Mouse (Mus musculus) CH12.LX (cell line): ENCODE measurements around the gene Prune2.

ENCODE experiments used
- JUN ChIP-seq: IDR thresholded peaks from 2 replicates; pipeline ENCODE4 v1.6.1; 2011; ENCODE audit warnings: low read depth, mild to moderate bottlenecking, low read length, improper control_type of control experiment, moderate library complexity; ENCODE audit not compliant: insufficient read depth
- MAX ChIP-seq: IDR thresholded peaks from 2 replicates; pipeline ENCODE4 v1.6.1; 2011; ENCODE audit warnings: low read length, improper control_type of control experiment
- POLR2A ChIP-seq: IDR thresholded peaks from 2 replicates; pipeline ENCODE4 v1.6.1; 2011; ENCODE audit warnings: low read depth, mild to moderate bottlenecking, improper control_type of control experiment, low read length
- POLR2AphosphoS2 ChIP-seq: IDR thresholded peaks from 2 replicates; pipeline ENCODE4 v1.6.1; 2011; ENCODE audit warnings: low read depth, low read length, improper control_type of control experiment
- RCOR1 ChIP-seq: conservative IDR thresholded peaks from 2 replicates; pipeline ENCODE4 v1.6.1; 2012; ENCODE audit warnings: low read depth, mild to moderate bottlenecking, inconsistent platforms, low read length, improper control_type of control experiment
- SMC3 ChIP-seq: IDR thresholded peaks from 2 replicates; pipeline ENCODE4 v1.6.1; 2011; ENCODE audit warnings: low read depth, low read length, improper control_type of control experiment
- TCF12 ChIP-seq: IDR thresholded peaks from 2 replicates; pipeline ENCODE4 v1.6.1; 2014; ENCODE audit warnings: low read depth, mild to moderate bottlenecking, inconsistent platforms, low read length, improper control_type of control experiment

- TF ChIP-seq MAX (no peak), POLR2A (no peak), POLR2AphosphoS2 (no peak), TCF12 (no peak), JUN (no peak), SMC3 (no peak), RCOR1 (no peak)
These were observed 3.6 kb downstream of the Prune2 start for GRCm38 (mm10) chr19:16959551-16959950.
